Mouse (Mus musculus): ENCODE data around the gene Pdzrn3.

DNA sequence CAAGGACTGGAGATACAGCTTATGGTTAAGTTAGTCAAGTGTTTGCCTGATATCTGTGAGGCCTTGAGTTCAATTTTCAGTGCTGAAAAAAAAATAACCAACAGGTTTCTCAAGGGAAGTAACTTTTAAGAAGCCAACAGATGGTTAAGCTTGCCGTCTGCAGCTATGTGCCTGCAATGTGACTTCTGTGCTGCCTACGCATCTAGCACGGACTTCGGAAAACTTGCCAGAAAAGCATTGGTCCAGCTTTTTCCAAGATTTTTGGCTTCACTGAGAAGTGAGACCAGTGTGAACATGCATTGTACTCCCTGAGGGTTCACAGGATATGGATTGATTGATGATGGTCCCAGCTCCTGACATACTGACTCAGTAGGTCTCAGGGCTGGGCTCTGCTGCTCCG lies 186.1 kb downstream of the Pdzrn3 start:
- no peak for TF ChIP-seq CTCF (IDR thresholded peaks at IDR 0.05; ENCODE audit: borderline replicate concordance, control insufficient read depth, extremely low read depth, insufficient read depth, low read length, poor library complexity)
- no peak for TF ChIP-seq POLR2A (IDR thresholded peaks at IDR 0.05; ENCODE audit: control insufficient read depth, extremely low read depth, insufficient read depth, low read length, poor library complexity)
